Mouse (Mus musculus) cerebellum, adult 2 months (tissue): ENCODE data around the gene Cebpa. TPM values are rescaled to one million over a fixed set of nuclear protein-coding genes. Genes with fewer than 3 reads are reported as not detected.

ENCODE experiments used
- DNase-seq, 2 experiments: peaks; one replicate each; pipeline ENCODE4 v3.0.0; 2021
- H3K27ac ChIP-seq: fragments of 200-500 bp; 2 replicates; pipeline ENCODE4 v1.5.1; 2012; ENCODE audit warnings: low read length, control low read depth, inconsistent platforms; ENCODE audit not compliant: insufficient read depth
- H3K27me3 ChIP-seq: fragments of 200-500 bp; 2 replicates; pipeline ENCODE4 v1.6.1; 2012; ENCODE audit warnings: inconsistent platforms, mild to moderate bottlenecking, low read length, moderate library complexity; ENCODE audit not compliant: control insufficient read depth, insufficient read depth
- H3K4me1 ChIP-seq: fragments of 200-500 bp; 2 replicates; pipeline ENCODE4 v1.6.1; 2011; ENCODE audit warnings: low read length; ENCODE audit not compliant: control insufficient read depth, insufficient read depth
- H3K4me3 ChIP-seq: fragments of 200-500 bp; replicated peaks from 2 replicates; pipeline ENCODE3; 2011; ENCODE audit warnings: mild to moderate bottlenecking, low read depth, low read length, control low read depth; ENCODE audit not compliant: insufficient read depth
- CTCF ChIP-seq: fragments of 200-500 bp; IDR thresholded peaks from 2 replicates; pipeline ENCODE4 v1.5.1; 2011; ENCODE audit warnings: low read depth, mild to moderate bottlenecking, control low read depth, low read length, moderate library complexity, borderline replicate concordance; ENCODE audit not compliant: insufficient read depth
- POLR2A ChIP-seq: fragments of 200-500 bp; IDR thresholded peaks from 2 replicates; pipeline ENCODE4 v1.6.1; 2011; ENCODE audit warnings: low read length, control low read depth, borderline replicate concordance; ENCODE audit not compliant: insufficient read depth
- WGBS: fragments of 180-500 bp; shearing (Covaris S2); methylation state at CpG from one replicate; pipeline ENCODE4 v1.1.7; 2018; 5-methylcytosine and 5-hydroxymethylcytosine counted together
- polyA plus RNA-seq: library from polyadenylated mRNA; depleted of rRNA; stranded (reverse); fragments of >200 nt; gene quantifications from 2 replicates; pipeline ENCODE4 v1.2.3, GENCODE M21; 2012

Cebpa gene
- polyA plus RNA-seq, 1 experiment = 5.0 TPM

GRCm38 (mm10) chr7:35116524-35116923 lies 2.6 kb upstream of the Cebpa start:
- Histone ChIP-seq H3K4me3 (no peak overlapping the region), H3K27ac (no peak overlapping the region), H3K4me1 (no peaks in the 10 kb centered on the region), H3K27me3 (no peaks in the 10 kb centered on the region; the same call in 1 of the 2 replicates)
- TF ChIP-seq CTCF (no peak), POLR2A (no peak)
- no peak for DNase-seq
- WGBS = 93% methylated on average over 3 of the region's 3 CpGs

DNA sequence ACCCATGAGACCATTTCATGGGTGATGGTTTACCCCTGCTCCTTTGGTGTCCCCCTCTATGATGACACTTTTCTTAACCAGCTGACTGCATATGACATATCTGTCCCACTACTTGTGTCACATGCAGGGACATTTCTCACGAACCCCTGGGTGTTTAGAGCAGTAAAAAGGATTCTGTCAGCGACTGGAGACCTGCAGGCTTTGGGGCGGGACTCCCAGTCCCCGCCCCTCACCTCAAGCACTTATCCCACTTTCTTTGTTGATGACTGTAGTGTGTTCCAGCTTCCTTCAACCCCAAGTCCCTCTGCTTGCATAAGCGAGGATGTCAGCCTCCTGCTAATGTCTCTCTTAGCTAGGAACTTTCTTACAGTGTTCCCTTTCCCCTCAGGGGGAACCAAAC lies 2.0 kb upstream of the Cebpa start:
- no peak overlapping the region for H3K4me3 ChIP-seq
- no peaks in the 10 kb centered on the region for H3K4me1 ChIP-seq
- no peak overlapping the region for H3K27ac ChIP-seq
- TF ChIP-seq CTCF (no peak), POLR2A (no peak)
- no peak for DNase-seq
- 90% methylated on average over 5 of the region's 5 CpGs for WGBS
- no peaks in the 10 kb centered on the region; the same call in 1 of the 2 replicates for H3K27me3 ChIP-seq

DNA sequence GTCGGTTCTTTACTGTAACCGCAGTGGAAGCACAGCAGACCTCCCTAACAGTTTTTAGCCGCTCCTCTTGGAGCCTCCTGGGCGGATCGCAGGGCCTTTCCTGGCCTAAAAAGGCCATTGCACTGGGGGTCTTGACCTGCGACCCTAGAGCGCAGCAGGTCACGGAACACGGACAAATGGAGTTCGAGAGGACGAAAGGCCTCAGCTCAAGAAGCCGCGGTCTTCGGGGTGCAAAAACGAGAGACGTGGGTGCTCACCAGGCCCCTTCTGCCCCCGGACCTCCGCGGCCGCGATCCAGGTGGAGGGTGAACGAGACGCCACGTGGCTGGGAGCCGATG lies 1.4 kb upstream of the Cebpa start:
- TF ChIP-seq CTCF (no peak), POLR2A (no peak)
- DNase-seq = no peak
- Histone ChIP-seq H3K27ac (no peak overlapping the region), H3K4me1 (no peaks in the 10 kb centered on the region), H3K4me3 (peak overlapping the region; percentile 67), H3K27me3 (no peaks in the 10 kb centered on the region; the same call in 1 of the 2 replicates)
- 7% methylated on average over 25 of the region's 25 CpGs for WGBS

- Histone ChIP-seq H3K27ac (no peak overlapping the region), H3K27me3 (no peaks in the 10 kb centered on the region; the same call in 1 of the 2 replicates), H3K4me1 (no peaks in the 10 kb centered on the region), H3K4me3 (peak overlapping the region; percentile 67)
- DNase-seq = peak; percentile 59 to 65
- under 1% methylated on average over 49 of the region's 49 CpGs for WGBS
- TF ChIP-seq POLR2A = no peak
- TF ChIP-seq CTCF = no peak
These were observed 853 bp upstream of the Cebpa start for GRCm38 (mm10) chr7:35118099-35118781.

DNA sequence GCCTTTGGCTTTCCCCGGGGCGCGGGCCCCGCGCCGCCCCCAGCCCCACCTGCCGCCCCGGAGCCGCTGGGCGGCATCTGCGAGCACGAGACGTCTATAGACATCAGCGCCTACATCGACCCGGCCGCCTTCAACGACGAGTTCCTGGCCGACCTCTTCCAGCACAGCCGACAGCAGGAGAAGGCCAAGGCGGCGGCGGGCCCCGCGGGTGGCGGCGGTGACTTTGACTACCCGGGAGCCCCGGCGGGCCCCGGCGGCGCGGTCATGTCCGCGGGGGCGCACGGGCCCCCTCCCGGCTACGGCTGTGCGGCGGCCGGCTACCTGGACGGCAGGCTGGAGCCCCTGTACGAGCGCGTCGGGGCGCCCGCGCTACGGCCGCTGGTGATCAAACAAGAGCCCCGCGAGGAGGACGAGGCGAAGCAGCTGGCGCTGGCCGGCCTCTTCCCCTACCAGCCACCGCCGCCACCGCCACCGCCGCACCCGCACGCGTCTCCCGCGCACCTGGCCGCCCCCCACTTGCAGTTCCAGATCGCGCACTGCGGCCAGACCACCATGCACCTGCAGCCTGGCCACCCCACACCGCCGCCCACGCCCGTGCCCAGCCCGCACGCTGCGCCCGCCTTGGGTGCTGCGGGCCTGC lies 533 bp downstream of the Cebpa start:
- under 1% methylated on average over 79 of the region's 83 CpGs for WGBS
- no peak overlapping the region for H3K27ac ChIP-seq
- DNase-seq = peak in 1 of 2 experiments; percentile 41
- no peaks in the 10 kb centered on the region for H3K4me1 ChIP-seq
- peak overlapping the region; percentile 67 for H3K4me3 ChIP-seq
- TF ChIP-seq POLR2A (no peak), CTCF (no peak; the same call in 1 of the 2 replicates)
- no peaks in the 10 kb centered on the region; the same call in 1 of the 2 replicates for H3K27me3 ChIP-seq

GRCm38 (mm10) chr7:35120146-35120691 lies 1.1 kb downstream of the Cebpa start:
- Histone ChIP-seq H3K4me3 (peak overlapping the region; percentile 51), H3K4me1 (no peaks in the 10 kb centered on the region), H3K27ac (no peak overlapping the region), H3K27me3 (no peaks in the 10 kb centered on the region; the same call in 1 of the 2 replicates)
- peak; percentile 60 to 63 for DNase-seq
- under 1% methylated on average over 53 of the region's 53 CpGs for WGBS
- TF ChIP-seq POLR2A (no peak), CTCF (peak; percentile 38; the same call in 1 of the 2 replicates)

DNA sequence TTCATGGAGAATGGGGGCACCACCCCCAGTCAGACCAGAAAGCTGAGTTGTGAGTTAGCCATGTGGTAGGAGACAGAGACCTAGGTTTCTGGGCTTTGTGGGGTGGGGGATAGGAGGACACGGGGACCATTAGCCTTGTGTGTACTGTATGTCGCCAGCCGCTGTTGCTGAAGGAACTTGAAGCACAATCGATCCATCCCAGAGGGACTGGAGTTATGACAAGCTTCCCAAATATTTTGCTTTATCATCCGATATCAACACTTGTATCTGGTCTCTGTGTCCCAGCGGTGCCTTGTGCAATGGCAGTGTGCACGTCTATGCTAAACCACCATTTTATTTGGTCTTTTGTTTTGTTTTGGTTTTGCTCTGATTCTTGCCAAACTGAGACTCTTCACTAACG lies 2.1 kb downstream of the Cebpa start:
- no peak for DNase-seq
- TF ChIP-seq POLR2A (no peak), CTCF (no peak)
- H3K27ac ChIP-seq = no peak overlapping the region
- no peaks in the 10 kb centered on the region; the same call in 1 of the 2 replicates for H3K27me3 ChIP-seq
- WGBS = 83% methylated on average over 8 of the region's 8 CpGs
- H3K4me1 ChIP-seq = no peaks in the 10 kb centered on the region
- no peak overlapping the region for H3K4me3 ChIP-seq
